Mouse (Mus musculus) lung, postnatal 0 days (tissue): ENCODE measurements around the gene Nkg7.

Experiments used
- CTCF ChIP-seq: IDR thresholded peaks from 2 replicates; pipeline ENCODE4 v1.5.1; 2016; ENCODE audit warnings: antibody characterized with exemption, mild to moderate bottlenecking
- EP300 ChIP-seq: IDR thresholded peaks from 2 replicates; pipeline ENCODE4 v1.6.1; 2016; ENCODE audit warnings: antibody characterized with exemption, mild to moderate bottlenecking, control low read depth

DNA sequence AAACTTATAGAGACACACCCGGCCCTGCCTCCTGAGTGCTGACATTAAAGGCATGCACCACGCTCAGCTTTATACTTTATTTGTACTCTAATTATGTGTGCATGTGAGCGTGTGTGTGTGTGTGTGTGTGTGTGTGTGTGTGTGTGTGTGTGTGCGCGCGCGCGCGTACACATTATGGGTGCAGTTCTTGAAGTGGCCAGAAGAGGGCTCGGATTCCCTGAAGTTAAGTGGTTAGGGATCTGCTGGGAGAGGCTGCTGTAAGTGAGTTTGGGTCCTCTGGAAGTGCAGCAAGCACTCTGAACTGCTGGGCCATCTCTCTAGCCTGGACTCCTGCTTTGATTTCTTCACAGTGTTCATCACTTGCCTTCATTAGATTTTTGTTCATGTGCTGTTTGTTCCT, 19.6 kb upstream of the Nkg7 start:
- TF ChIP-seq EP300 = no peak
- no peak for TF ChIP-seq CTCF
